Mouse (Mus musculus): ENCODE measurements around the gene Cyb5r4.
"Not testable (repeated sequence)": the region's sequence is repeated elsewhere in the genome, so short reads cannot be mapped to it uniquely, and the experiment has no call there.

The Cyb5r4 gene

GRCm38 (mm10) chr9:87027423-87028084, 5.7 kb downstream of the Cyb5r4 start:
- DNase-seq = peak; percentile 62 to 84

DNA sequence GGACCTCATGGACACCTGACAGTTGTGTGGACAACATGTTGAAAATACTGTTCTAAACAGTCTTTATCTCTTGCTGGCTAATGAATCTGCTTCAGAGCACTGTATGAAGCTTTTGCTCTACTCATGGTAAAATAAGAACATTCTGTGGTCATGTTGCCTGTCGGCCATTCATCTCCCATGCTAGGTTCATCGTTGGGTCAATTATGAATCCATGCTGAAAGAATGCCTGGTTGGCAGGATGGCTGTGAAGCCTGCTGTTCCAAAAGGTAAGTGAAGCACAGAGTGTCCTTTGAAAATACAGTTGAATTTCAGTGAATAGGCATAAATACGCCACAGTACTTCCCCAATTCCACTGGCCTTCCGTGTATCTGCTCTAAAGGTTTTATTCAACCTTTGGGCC, 10.4 kb downstream of the Cyb5r4 start:
- DNase-seq = no peak

GRCm38 (mm10) chr9:87034831-87035580, 13.2 kb downstream of the Cyb5r4 start:
- DNase-seq = no peak

GRCm38 (mm10) chr9:87049425-87049824, 27.6 kb downstream of the Cyb5r4 start:
- DNase-seq = no peak

- DNase-seq = no peak
These were observed 33.9 kb downstream of the Cyb5r4 start for GRCm38 (mm10) chr9:87055547-87056235.

GRCm38 (mm10) chr9:87062337-87062736, 40.5 kb downstream of the Cyb5r4 start:
- DNase-seq = no peak

GRCm38 (mm10) chr9:87068160-87068559, 46.3 kb downstream of the Cyb5r4 start:
- DNase-seq = no peak

- not testable (repeated sequence) for DNase-seq
These were observed 49.8 kb downstream of the Cyb5r4 start for GRCm38 (mm10) chr9:87071566-87071965.

- DNase-seq = no peak
These were observed 56.1 kb downstream of the Cyb5r4 start for GRCm38 (mm10) chr9:87077919-87078318.

GRCm38 (mm10) chr9:87079511-87079910, 57.7 kb downstream of the Cyb5r4 start:
- no peak for DNase-seq

DNA sequence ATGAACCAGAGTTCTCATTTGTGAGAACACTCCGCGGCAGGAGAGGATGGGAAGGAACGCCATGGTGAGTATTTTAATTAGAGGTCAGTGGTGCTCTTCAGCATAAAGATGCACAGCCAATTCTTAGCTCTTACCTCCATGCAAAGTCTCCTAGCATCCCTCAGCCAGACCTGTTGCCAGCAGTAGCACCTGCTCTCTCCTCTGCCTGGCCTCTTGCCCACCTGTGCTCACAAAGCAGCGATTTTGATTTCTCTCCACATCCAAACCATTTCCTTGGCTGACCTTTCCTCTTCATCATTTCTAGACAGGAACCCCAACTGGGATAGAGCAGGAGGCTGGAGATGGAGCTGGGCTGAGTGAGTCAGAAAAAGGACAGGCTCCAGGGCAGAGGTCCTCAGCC, 65.2 kb downstream of the Cyb5r4 start:
- DNase-seq = peak; percentile 67 to 84

GRCm38 (mm10) chr9:87097989-87098388, 76.2 kb downstream of the Cyb5r4 start:
- peak in 1 of 2 experiments; percentile 24 for DNase-seq

GRCm38 (mm10) chr9:87115019-87115418, 93.2 kb downstream of the Cyb5r4 start:
- no peak for DNase-seq

DNA sequence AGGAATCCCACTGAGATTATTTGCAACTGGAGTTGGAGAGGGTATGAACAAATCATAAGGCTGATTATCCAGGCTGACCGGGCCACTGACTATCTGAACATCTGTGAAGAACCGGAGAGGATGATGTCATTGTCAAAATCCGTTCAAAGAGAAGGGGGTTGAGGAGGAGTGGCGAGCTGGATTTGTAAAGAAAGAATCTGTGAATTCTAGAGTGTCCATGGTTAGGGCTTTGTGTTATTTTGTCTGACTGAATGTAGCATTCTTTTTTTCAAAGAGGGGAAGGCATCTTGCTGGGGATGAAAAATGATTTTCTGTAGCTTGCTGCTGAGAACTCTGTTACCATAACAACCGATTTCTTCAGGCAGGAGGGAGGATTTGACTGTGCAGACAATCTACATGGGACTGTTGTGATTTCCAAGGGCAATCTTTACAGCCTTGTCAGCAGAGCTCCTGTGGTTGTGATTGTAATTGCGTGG, 93.7 kb downstream of the Cyb5r4 start:
- DNase-seq = no peak

DNA sequence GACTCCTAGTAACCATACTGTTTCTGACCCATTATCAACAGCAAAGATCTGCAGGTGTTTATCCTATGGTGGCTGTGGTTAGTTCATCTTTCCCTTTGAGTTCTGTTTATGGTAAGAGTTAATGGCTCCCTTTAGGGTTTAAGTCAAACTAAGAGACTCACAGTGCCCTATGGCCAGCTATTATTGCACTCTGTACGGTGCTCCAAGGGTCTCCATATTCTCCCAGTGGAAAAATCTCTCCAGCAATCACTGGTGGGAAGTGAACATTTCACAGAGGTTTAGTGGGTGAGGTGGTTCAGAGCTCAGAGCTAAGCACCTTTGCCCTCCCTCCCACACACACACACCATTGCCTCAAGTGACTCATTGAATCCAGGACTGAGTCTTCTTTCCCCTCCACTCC, 94.2 kb downstream of the Cyb5r4 start:
- DNase-seq = no peak

DNA sequence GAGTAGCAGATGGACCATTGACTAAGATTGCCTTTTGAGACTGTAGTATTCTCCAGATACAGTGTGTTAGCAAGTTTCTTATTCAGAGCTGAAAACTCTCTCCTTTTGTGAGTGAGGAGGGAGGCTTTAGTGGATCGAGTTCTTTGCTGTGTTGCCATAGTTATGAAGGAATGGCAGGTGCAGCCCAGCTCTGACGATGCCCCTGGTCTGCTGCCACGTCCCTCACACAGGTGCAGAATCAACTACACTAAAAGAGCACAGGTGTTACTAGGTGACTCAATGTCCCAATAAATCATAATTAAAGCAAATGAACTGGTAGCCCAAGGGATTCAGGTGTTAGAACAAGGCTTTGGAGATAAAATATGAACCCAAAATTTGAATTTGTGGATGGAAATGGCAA, 97.2 kb downstream of the Cyb5r4 start:
- DNase-seq = no peak

- DNase-seq = no peak
These were observed 100.2 kb downstream of the Cyb5r4 start for GRCm38 (mm10) chr9:87121956-87122493.

GRCm38 (mm10) chr9:87127046-87127445, 105.2 kb downstream of the Cyb5r4 start:
- DNase-seq = not testable (repeated sequence)
